Mouse (Mus musculus): ENCODE results near the gene Jchain.

DNA sequence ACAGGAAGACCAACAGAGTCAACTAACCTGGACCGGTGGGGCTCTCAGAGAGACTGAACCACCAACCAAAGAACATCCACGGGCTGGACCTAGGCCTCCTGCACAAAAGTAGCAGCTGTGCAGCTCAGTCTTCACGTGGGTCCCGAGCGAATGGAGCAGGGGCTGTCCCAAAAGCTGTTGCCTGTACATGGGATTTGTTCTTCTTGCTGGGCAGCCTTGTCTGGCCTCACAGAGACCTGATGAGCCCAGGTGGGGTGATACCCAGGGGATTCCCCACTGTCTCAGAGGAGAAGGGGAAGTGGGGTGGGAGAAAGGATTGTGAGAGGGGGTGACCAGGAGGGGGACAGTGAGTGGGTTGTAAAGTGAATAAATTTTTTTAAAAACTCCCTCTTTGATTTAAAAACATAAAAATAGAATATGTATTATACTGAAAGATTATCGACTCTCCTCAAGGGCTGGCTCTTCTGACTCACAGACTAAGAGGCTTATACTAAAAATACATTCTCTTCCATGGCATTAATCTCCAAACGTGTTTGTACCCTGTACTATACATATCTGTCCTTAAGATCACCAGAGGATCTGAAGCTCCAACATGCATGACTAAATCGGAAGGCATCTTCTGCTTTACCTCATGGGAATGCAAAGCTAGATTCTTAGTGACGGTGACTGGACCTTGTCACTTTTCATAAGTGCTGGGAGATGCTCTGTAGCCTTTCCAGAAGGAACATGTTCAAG is 33.6 kb upstream of the Jchain start:
- no peak for TF ChIP-seq CTCF (IDR thresholded peaks at IDR 0.05; ENCODE audit: low read depth, low read length)
- no peak for TF ChIP-seq POLR2A (IDR thresholded peaks at IDR 0.05; ENCODE audit: insufficient read depth, low read length)
- TF ChIP-seq EP300 (IDR thresholded peaks at IDR 0.05; ENCODE audit: insufficient read depth, low read depth, low read length), result no peak

Measured in ES-Bruce4 (cell line).